Mouse (Mus musculus) liver, embryonic 12.5 days (tissue): ENCODE data around the gene Ptpru. TPM values are rescaled to one million over a fixed set of nuclear protein-coding genes. Genes with fewer than 3 reads are reported as not detected.

Source experiments
- ATAC-seq: fragments of 200-750 bp; cut with Nextera tagmentation; 2 replicates; pipeline ENCODE4 v1.8.0; 2017; ENCODE audit warnings: moderate number of reproducible peaks, mild to moderate bottlenecking, moderate library complexity
- H3K27ac ChIP-seq: fragments of 300-500 bp; sonication (generic); 2 replicates; pipeline ENCODE4 v1.5.1; 2016; ENCODE audit warnings: mild to moderate bottlenecking
- H3K27me3 ChIP-seq: fragments of 300-500 bp; sonication (generic); replicated peaks from 2 replicates; pipeline ENCODE4 v1.6.1; 2016; ENCODE audit warnings: mild to moderate bottlenecking, moderate library complexity
- H3K36me3 ChIP-seq: fragments of 300-500 bp; sonication (generic); 2 replicates; pipeline ENCODE4 v1.6.1; 2016; ENCODE audit warnings: mild to moderate bottlenecking, moderate library complexity
- H3K4me1 ChIP-seq: fragments of 300-500 bp; sonication (generic); 2 replicates; pipeline ENCODE4 v1.6.1; 2016
- H3K4me2 ChIP-seq: fragments of 300-500 bp; sonication (generic); 2 replicates; pipeline ENCODE4 v1.6.1; 2016; ENCODE audit warnings: mild to moderate bottlenecking, moderate library complexity
- H3K4me3 ChIP-seq: fragments of 300-500 bp; sonication (generic); 2 replicates; pipeline ENCODE4 v1.5.1; 2016; ENCODE audit warnings: mild to moderate bottlenecking, moderate library complexity
- H3K9ac ChIP-seq: fragments of 300-500 bp; sonication (generic); 2 replicates; pipeline ENCODE4 v1.6.1; 2016; ENCODE audit warnings: mild to moderate bottlenecking, moderate library complexity
- H3K9me3 ChIP-seq: fragments of 300-500 bp; sonication (generic); replicated peaks from 2 replicates; pipeline ENCODE4 v1.6.1; 2016; ENCODE audit warnings: mild to moderate bottlenecking, moderate library complexity
- WGBS: fragments of 180-500 bp; shearing (Covaris S2); methylation state at CpG from one replicate; pipeline ENCODE4 v1.1.7; 2016; ENCODE audit not compliant: insufficient replicate concordance; 5-methylcytosine and 5-hydroxymethylcytosine counted together
- polyA plus RNA-seq: library from polyadenylated mRNA; unstranded; fragments of >200 nt; fragmentation: Nextera tagmentation; extraction: Ambion mirVana; gene quantifications from 2 replicates; pipeline ENCODE4 v1.2.1, GENCODE M21; 2016

The Ptpru gene
- polyA plus RNA-seq, 1 experiment from 2014 or later = 2.7 TPM

DNA sequence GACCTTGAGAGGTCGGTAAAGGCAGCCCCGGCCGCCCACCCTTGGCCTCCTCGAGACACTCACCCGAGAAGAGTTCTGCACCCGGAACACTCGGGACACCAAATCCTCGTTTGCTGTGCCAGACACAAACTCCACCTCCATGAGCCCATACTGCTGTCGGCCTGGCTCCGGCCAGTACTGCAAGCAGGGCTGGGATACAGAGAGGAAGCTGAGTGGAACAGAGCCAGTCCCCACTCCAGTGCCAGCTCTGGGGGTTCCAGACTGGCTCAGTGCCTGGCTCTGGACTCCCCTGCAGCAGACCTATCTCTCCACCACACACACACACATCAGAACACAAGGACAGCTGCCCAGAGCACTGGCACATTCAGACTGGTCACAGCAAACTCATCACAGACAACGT, 66.7 kb downstream of the Ptpru start:
- no peaks in the 10 kb centered on the region for H3K4me1 ChIP-seq
- H3K36me3 ChIP-seq = no peaks in the 10 kb centered on the region
- H3K9me3 ChIP-seq = no peaks in the 10 kb centered on the region
- no peak overlapping the region for H3K4me3 ChIP-seq
- H3K4me2 ChIP-seq = no peak overlapping the region
- H3K9ac ChIP-seq = no peak overlapping the region
- H3K27me3 ChIP-seq = no peaks in the 10 kb centered on the region
- 59% methylated on average over 11 of the region's 11 CpGs for WGBS
- H3K27ac ChIP-seq = no peak overlapping the region
- ATAC-seq = no peak

DNA sequence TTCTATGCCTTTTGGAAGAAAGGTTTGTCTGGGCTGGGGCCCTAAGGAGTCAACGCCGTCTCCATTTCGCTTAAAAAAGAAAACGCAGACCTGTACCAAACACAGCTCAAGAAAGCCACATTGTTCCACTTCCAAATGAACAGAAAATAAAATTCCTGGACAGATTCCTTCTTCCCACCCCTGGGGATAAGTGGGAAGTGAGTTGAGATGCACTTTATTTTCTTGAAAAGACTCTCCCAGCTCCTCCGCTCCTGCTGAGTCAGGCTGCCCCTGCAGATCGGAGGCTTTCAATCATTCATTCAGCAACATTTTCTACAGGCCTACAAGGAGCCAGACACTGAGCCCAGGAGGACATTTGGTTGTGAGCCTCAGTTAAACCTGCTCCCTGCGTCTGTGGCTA, 74.2 kb downstream of the Ptpru start:
- Histone ChIP-seq H3K4me1 (no peaks in the 10 kb centered on the region), H3K4me2 (no peak overlapping the region), H3K4me3 (no peak overlapping the region), H3K9ac (no peak overlapping the region), H3K9me3 (no peaks in the 10 kb centered on the region), H3K27me3 (no peaks in the 10 kb centered on the region), H3K36me3 (no peaks in the 10 kb centered on the region), H3K27ac (no peak overlapping the region)
- WGBS = 85% methylated on average over 7 of the region's 7 CpGs
- no peak for ATAC-seq

DNA sequence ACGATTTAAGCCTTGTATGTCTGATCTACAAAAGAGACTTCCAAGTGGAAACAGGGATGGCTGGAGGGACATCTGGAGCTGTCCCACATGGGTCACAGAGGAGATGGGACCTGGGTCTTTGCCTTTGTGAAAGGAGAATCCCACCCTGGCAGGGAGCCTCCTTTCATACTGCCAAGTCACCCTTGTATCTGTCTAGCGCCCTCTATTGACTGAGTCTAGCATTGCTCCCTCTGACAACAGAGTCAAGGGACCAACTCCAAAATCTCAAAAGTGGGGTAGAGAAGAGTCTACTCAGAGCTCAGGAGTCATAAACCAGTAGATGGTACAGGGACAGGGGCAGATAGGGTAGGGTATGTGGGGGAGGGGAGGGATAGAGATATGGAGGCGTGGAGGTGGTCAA, 74.6 kb downstream of the Ptpru start:
- Histone ChIP-seq H3K4me2 (no peak overlapping the region), H3K27ac (no peak overlapping the region), H3K27me3 (no peaks in the 10 kb centered on the region), H3K36me3 (no peaks in the 10 kb centered on the region), H3K4me1 (no peaks in the 10 kb centered on the region), H3K9me3 (no peaks in the 10 kb centered on the region), H3K4me3 (no peak overlapping the region), H3K9ac (no peak overlapping the region)
- ATAC-seq = no peak
- 54% methylated on average over 3 of the region's 3 CpGs for WGBS

DNA sequence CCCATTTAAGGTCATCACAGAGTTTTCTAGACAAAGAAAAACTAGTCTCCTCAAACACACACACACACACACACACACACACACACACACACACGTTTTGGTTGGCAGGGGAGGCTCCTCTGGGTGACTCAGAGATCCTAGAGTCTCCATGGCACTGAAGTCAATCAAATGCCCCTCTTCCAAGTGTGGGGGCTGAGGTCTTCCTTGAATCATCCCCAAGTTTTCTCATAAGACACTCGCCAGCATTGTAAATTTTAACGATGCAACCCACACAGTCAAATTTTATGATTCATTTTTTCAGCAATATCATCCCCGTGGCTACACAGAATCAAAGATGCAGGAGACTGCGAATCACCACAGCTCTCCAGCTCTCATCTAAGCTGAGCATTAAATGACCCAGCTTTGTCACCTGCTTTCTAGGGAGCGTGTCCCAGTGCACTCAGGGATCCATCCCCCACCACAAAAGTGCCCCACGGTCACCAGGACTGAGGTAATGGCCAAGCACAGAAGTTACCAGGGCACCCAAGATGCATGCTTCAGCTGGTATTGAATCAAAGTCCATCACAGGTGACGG, 75.8 kb downstream of the Ptpru start:
- no peak overlapping the region for H3K27ac ChIP-seq
- 61% methylated on average over 8 of the region's 8 CpGs for WGBS

DNA sequence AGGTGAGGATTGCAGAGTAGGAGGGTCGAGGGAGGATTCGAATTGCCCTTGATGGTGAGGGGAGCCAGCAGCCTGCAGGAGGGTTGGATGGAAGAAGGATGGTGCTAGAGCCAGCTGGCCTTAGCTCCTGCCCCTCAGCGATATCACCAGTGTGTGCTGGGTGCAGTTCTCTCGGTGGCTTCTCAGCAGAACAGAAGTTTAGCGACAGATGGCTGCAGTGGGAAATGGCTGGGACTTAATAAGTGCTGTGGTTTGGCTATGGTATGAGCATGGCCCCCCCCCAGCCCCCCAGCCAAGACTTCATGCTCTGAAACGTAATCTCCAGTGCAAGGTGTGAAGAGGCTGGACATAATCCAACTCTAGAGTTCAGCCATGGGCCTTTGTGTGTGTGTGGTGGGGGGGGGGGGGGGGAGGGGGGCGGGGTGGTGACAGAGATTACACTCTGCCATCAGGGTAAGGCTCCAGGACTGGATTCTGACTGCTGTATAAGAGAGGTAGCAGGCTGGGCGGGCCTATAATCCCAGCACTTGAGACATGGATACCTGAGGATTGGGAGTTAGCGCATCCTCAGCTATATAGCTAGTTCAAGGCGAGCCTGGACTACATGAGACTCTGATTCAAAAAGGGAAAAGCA, 85.8 kb downstream of the Ptpru start:
- Histone ChIP-seq H3K36me3 (no peaks in the 10 kb centered on the region), H3K4me2 (no peak overlapping the region), H3K27ac (no peak overlapping the region), H3K9ac (no peak overlapping the region), H3K9me3 (no peaks in the 10 kb centered on the region), H3K4me1 (no peaks in the 10 kb centered on the region), H3K27me3 (no peaks in the 10 kb centered on the region), H3K4me3 (no peak overlapping the region)
- no peak for ATAC-seq
- WGBS = 47% methylated on average over 9 of the region's 10 CpGs

More for the DNA sequence above, 75.8 kb downstream of the Ptpru start:
- H3K4me3 ChIP-seq = no peak overlapping the region
- H3K27me3 ChIP-seq = no peaks in the 10 kb centered on the region
- no peak overlapping the region for H3K9ac ChIP-seq
- ATAC-seq = no peak
- H3K4me1 ChIP-seq = no peaks in the 10 kb centered on the region
- H3K4me2 ChIP-seq = no peak overlapping the region
- no peaks in the 10 kb centered on the region for H3K9me3 ChIP-seq
- no peaks in the 10 kb centered on the region for H3K36me3 ChIP-seq

DNA sequence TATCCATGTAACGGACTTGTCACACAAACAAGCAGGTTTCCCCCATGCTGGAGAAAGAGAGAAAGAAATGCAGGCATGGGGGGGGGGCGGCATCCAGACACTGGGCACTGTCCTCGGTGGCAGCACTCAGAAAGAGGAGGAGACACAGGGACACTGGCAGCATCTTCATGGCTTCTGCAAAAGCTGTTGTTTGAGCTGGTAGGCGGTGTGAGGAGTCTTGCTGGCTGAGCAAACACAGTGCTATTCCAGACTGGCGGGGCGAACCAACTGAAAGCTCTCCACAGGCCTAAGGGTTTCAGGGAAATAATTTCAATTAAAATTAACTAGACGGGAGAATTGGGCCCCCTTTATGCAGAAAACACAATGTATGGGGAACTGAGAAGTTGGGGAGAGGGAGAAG, 86.5 kb downstream of the Ptpru start:
- Histone ChIP-seq H3K9me3 (no peaks in the 10 kb centered on the region), H3K4me3 (no peak overlapping the region), H3K36me3 (no peaks in the 10 kb centered on the region), H3K9ac (no peak overlapping the region), H3K27ac (no peak overlapping the region), H3K27me3 (no peaks in the 10 kb centered on the region), H3K4me2 (no peak overlapping the region), H3K4me1 (no peaks in the 10 kb centered on the region)
- 61% methylated on average over 7 of the region's 7 CpGs for WGBS
- no peak for ATAC-seq

DNA sequence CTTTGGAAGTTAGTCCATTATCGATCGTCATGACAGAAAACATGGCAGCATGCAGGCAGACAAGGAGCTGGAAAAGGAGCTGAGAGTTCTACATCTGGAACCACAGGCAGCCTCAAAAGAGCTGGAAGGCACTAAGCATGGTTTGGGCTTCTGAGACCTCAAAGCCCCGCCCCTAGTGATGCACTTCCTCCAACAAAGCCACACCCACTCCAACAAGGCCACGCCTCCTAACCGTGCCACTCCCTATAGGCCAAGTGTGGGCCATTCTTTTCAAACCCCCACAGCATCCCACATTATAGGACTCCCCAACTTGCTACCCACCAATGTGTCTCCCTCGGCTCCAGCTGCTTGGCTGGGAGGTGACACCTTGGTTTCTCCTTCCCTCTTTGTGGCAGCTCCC, 88.3 kb downstream of the Ptpru start:
- no peaks in the 10 kb centered on the region for H3K9me3 ChIP-seq
- H3K27me3 ChIP-seq = no peaks in the 10 kb centered on the region
- H3K4me2 ChIP-seq = no peak overlapping the region
- no peaks in the 10 kb centered on the region for H3K36me3 ChIP-seq
- H3K4me1 ChIP-seq = no peaks in the 10 kb centered on the region
- no peak overlapping the region for H3K4me3 ChIP-seq
- no peak overlapping the region for H3K9ac ChIP-seq
- 55% methylated on average over 6 of the region's 6 CpGs for WGBS
- H3K27ac ChIP-seq = no peak overlapping the region
- ATAC-seq = no peak

DNA sequence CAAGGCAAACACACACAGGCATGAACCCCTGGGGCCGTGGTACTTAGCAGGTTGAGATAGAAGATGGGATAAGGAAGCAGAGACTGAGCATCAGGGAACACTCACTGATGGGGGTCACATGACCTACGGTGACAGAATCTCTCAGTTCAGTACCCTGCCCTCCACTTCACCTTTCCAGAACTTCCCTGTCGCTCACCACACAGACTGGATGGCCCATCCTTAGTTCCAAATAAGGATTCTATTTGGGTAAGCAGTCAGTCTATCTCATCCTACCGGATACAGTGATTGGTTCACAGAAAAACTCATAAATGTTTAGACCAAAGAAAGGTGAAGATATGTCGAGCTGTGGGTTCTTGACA, 93.4 kb downstream of the Ptpru start:
- no peaks in the 10 kb centered on the region for H3K9me3 ChIP-seq
- H3K9ac ChIP-seq = no peak overlapping the region
- no peaks in the 10 kb centered on the region for H3K27me3 ChIP-seq
- H3K27ac ChIP-seq = no peak overlapping the region
- no peak for ATAC-seq
- H3K36me3 ChIP-seq = no peaks in the 10 kb centered on the region
- H3K4me1 ChIP-seq = 0 out of 2 replicates have a peak, but pooled peaks cover 5% of the 10 kb centered on the region
- no peak overlapping the region for H3K4me2 ChIP-seq
- 44% methylated on average over 5 of the region's 5 CpGs for WGBS
- H3K4me3 ChIP-seq = no peak overlapping the region

DNA sequence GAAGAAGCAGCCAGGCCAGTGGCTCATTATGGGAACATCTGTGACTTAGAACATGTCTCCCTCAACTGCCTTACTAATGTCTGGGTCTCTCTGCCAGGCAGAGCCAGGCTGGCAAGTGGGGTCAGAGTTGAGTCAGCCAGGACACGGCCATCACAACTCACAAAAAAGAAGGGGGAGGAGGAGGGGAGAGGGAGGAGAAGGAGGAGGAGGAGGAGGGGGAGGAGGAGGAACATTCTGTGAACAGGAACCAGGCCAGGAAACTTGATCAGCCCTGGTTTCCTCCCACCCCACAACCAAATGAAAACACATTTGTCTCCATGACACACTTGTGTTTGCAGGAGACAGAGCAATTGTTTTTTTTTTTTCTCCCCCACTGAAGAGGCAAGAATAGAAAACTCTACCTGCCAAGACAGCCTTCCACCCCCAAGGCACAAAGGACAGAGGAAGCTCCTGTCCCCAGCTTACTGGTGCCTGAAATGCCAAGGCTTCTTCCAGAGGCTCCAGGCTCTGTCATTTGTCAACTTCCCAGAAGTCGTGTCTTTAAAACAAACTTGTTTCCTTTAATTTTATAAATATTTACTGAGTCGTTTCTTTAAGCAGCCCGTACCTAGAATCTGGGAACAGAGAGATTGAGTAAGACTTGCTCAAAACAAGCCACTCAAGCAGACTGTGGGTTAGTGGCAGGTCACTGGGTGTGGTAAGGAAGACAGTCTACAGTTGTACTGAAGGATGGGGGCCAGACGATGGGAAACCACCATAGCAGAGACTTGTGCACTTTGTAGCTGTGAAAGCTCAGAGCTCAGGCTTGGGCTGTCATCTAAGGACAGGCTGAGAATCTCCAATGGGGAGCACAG, 94.0 kb downstream of the Ptpru start:
- H3K4me1 ChIP-seq = 0 out of 2 replicates have a peak, but pooled peaks cover 5% of the 10 kb centered on the region
- no peak overlapping the region for H3K27ac ChIP-seq
- ATAC-seq = no peak
- H3K9ac ChIP-seq = no peak overlapping the region
- no peaks in the 10 kb centered on the region for H3K36me3 ChIP-seq
- WGBS = 11% methylated on average over 5 of the region's 5 CpGs
- H3K9me3 ChIP-seq = no peaks in the 10 kb centered on the region
- no peaks in the 10 kb centered on the region for H3K27me3 ChIP-seq
- no peak overlapping the region for H3K4me3 ChIP-seq
- no peak overlapping the region for H3K4me2 ChIP-seq

DNA sequence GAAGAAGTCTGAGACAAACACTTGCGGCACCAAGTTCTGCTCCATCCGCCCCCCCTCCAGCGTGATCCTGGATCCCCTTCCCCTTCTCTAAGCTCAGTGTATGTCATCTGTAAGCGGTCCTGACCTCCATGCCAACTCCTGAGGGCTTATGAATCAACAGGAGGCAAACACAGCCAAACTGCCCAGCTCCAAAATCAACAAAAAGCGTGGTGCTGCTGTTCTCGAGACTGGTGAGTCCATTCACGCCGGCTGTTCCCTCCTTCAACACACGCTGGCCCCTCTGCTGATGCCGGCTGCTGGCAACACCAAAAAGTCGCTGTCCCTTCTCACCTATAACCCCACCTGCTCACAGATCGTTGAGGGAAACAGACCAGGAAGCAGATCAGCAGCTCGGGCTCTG, 95.1 kb downstream of the Ptpru start:
- H3K9me3 ChIP-seq = no peaks in the 10 kb centered on the region
- no peak overlapping the region for H3K9ac ChIP-seq
- H3K36me3 ChIP-seq = no peaks in the 10 kb centered on the region
- no peak for ATAC-seq
- 0 out of 2 replicates have a peak, but pooled peaks cover 5% of the 10 kb centered on the region for H3K4me1 ChIP-seq
- H3K27me3 ChIP-seq = no peaks in the 10 kb centered on the region
- H3K4me3 ChIP-seq = no peak overlapping the region
- WGBS = 56% methylated on average over 13 of the region's 13 CpGs
- H3K4me2 ChIP-seq = no peak overlapping the region
- no peak overlapping the region for H3K27ac ChIP-seq

DNA sequence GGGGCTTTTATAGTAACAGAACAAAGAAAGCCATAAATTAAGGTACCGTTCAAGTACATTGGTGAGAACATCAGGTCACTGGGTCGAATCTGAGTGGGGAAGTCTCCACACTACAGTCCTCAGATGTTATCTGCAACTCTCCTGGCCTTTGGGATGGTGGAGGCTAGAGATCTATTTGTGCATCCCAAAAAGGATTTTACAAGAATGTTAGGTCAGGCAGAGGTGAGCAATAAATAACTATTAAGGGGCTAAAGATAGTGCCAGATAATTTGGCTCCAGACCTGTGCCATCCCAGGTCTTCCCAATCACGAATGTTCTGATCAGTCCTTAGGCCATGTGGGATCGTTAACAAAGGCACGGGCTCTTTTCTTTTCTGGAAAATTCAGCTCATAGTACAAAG, 97.5 kb downstream of the Ptpru start:
- no peaks in the 10 kb centered on the region for H3K27me3 ChIP-seq
- no peak overlapping the region for H3K4me3 ChIP-seq
- no peaks in the 10 kb centered on the region for H3K9me3 ChIP-seq
- H3K4me1 ChIP-seq = 0 out of 2 replicates have a peak, but pooled peaks cover 5% of the 10 kb centered on the region
- H3K36me3 ChIP-seq = no peaks in the 10 kb centered on the region
- H3K9ac ChIP-seq = no peak overlapping the region
- H3K4me2 ChIP-seq = no peak overlapping the region
- no peak for ATAC-seq
- no peak overlapping the region for H3K27ac ChIP-seq
- WGBS = 67% methylated on average over 5 of the region's 5 CpGs

DNA sequence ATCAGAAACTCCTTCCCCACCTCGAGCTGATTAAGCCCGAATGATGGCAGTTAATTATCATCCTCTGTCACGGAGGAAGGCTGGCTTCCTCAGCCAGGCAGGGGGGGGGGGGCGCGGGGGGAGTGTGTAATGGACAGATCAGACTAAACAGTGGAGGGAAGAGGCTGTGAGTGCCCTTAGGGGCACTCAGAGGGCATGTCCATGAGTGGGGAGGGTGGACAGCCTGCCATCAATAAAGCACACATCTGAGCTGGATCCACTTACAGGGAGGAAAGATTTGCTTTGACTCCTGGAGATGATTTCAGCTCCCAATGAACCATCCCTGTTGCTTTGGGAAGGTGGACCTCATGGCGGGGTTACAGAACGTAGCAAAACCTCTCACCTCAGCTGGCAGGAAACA, 109.5 kb downstream of the Ptpru start:
- peaks cover 6% of the 10 kb centered on the region; the same call in 1 of the 2 replicates for H3K27me3 ChIP-seq
- 33% methylated on average over 5 of the region's 7 CpGs for WGBS
- H3K36me3 ChIP-seq = no peaks in the 10 kb centered on the region
- H3K4me1 ChIP-seq = no peaks in the 10 kb centered on the region
- no peak overlapping the region for H3K4me3 ChIP-seq
- H3K27ac ChIP-seq = no peak overlapping the region
- H3K9ac ChIP-seq = no peak overlapping the region
- H3K4me2 ChIP-seq = no peak overlapping the region
- no peak for ATAC-seq
- H3K9me3 ChIP-seq = no peaks in the 10 kb centered on the region
